Mouse (Mus musculus) small intestine, adult 10 weeks (tissue): ENCODE results near the gene Mospd1. TPM values are rescaled to one million over a fixed set of nuclear protein-coding genes. Genes with fewer than 3 reads are reported as not detected.

ENCODE experiments used
- polyA plus RNA-seq: library from polyadenylated mRNA; stranded (reverse); fragments of 350-450 nt; fragmentation: Illumina TruSeq; extraction: RNeasy Lipid Tissue Mini Kit (QIAGEN cat#74804); gene quantifications from one replicate; pipeline ENCODE4 v1.2.3, GENCODE M21; 2014; ENCODE audit warnings: low replicate concordance

The Mospd1 gene
- polyA plus RNA-seq: 70.9 TPM

GRCm38 (mm10) chrX:53370366-53370740 is at the start of gene Mospd1:
Gene Mospd1, minus strand, starts transcription at chrX:53370502.

Other genes with a start within 250 kb of the Mospd1 start
- not detected for gene Plac1, start 130.4 kb downstream of the Mospd1 start, polyA plus RNA-seq
- gene Fam122b, start 100.7 kb downstream of the Mospd1 start, polyA plus RNA-seq: 16.0 TPM
- not detected for gene Fam122c, start 97.1 kb downstream of the Mospd1 start, polyA plus RNA-seq
- gene Etd, start 64.4 kb upstream of the Mospd1 start, polyA plus RNA-seq: not detected
- not detected for gene Rtl8c, start 237.5 kb upstream of the Mospd1 start, polyA plus RNA-seq
- not detected for gene Gm14597, start 238.5 kb upstream of the Mospd1 start, polyA plus RNA-seq